Mouse (Mus musculus): Measurements from ENCODE around the gene Dlx6.

Dlx6 gene

GRCm38 (mm10) chr6:6875136-6875535 lies 12.0 kb downstream of the Dlx6 start:
- in situ Hi-C loops (cut with MboI, MseI): loop anchor here in 1 of 2 experiments (10.0 to 25.0 kb wide), 2 partner anchors 740 to 863 kb away; no protein-coding TSS in a partner anchor

DNA sequence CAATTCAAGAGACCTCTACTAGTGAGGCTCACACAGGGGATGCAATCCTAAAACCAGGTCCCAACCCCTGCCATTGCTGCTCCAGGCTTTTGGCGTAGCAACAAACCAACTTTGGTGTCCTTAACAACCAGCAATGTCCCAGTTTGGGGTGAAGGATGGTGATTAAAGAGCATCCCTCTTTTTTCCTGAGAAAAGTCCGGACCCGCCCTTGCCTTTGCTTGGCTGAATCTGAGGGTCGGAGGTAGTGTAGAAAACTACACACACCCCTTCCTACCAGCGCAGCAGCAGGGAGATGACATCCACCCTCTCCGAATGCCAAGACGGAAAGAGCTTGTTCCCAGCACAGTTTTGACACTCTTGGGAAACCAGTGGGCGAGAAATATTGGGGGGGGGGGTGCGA lies 12.5 kb downstream of the Dlx6 start:
- in situ Hi-C loops (cut with MboI, MseI): loop anchor here in 1 of 2 experiments (10.0 to 25.0 kb wide), 2 partner anchors 741 to 863 kb away; no protein-coding TSS in a partner anchor

DNA sequence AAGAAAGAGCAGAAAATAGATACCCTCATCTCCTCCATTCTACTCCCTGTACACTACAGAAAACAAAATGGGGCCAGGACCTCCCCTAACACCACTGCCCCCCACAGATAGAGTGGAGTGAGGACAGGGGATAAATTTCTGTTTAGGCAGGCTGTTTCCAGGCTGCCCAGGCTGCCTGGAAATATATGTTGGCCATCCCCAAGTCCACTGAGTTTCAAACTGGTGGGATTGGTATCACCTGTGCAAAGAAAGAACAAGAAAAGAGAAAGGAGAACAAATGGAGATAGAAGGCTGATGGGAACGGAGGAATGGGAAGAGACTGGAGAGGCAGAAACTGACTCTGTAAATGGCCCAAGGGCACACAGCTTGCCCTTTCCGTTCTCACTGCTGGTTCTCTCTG lies 13.1 kb downstream of the Dlx6 start:
- in situ Hi-C loops (cut with MboI, MseI): loop anchor here in 1 of 2 experiments (10.0 to 25.0 kb wide), 2 partner anchors 741 to 864 kb away; no protein-coding TSS in a partner anchor

- in situ Hi-C loops (cut with MboI, MseI): loop anchor here in 1 of 2 experiments (10.0 to 25.0 kb wide), 2 partner anchors 742 to 864 kb away; no protein-coding TSS in a partner anchor
Measured at GRCm38 (mm10) chr6:6876731-6877130, 13.6 kb downstream of the Dlx6 start.

DNA sequence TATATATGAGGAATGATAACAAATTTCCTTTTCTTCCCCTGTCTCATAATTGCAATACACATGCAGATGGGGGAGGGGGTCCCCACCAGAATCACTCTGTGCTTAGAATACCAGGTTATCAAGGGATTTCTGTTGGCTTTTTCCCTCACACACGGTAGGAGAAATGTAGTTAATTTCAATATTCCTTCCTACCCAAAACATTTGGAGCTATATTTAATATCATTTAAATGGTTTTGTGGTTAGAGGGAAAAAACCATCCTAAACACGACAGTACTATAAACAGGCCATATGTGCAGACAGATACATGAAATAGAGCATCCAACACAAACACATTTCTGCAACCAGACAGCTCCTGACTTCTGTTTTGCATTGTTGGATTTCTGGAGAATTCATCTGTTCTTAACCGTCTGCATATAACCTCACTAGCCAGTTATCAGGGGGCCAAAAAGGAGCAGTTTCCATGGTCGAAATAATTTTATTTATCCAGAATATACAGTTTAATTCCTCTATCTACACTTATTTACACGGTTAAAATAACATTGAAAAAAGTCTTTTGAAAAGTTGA lies 14.3 kb downstream of the Dlx6 start:
- in situ Hi-C loops (cut with MboI, MseI): loop anchor here in 1 of 2 experiments (10.0 to 25.0 kb wide), 2 partner anchors 743 to 865 kb away; no protein-coding TSS in a partner anchor

DNA sequence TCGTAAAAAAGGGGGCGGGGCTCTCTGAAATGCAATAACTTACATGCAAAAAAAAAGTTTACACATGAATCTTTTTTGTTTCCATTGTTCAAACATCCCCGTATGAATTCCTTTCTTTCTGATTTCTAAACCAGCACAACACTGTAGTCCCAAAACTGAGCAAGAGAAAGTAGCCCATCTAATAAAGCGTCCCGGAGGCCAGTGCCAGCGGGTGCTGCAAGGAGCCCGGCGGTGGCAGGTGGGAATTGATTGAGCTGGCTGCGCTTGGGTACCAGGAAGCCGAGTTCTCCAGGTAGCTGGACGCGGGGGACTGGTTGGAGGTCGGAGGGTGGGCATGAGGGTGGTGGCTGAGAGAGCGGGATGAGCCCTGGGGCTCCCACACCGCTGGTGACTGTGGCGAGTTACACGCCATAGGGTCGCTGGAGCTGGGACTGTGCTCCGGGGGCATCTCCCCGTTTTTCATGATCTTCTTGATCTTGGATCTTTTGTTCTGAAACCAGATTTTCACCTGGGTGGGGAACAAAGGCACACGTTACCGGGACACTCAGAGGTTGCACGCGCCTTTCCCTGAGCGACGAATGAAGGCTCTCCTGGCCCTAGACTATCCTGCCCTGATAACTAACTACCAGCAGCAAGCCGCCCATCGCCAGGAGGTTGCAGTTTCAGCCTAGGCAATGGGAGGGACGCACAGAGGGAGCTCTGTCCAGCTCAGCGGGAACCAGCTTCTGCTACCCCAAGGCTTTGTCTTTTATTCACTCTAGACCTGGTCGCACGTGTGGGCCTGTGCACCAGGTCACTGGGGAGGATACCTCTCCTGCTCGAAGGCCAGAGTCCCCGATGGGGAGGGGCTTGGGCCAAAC lies 15.1 kb downstream of the Dlx6 start:
- in situ Hi-C loops (cut with MboI, MseI): loop anchor here in 1 of 2 experiments (10.0 to 25.0 kb wide), 2 partner anchors 743 to 866 kb away; no protein-coding TSS in a partner anchor

DNA sequence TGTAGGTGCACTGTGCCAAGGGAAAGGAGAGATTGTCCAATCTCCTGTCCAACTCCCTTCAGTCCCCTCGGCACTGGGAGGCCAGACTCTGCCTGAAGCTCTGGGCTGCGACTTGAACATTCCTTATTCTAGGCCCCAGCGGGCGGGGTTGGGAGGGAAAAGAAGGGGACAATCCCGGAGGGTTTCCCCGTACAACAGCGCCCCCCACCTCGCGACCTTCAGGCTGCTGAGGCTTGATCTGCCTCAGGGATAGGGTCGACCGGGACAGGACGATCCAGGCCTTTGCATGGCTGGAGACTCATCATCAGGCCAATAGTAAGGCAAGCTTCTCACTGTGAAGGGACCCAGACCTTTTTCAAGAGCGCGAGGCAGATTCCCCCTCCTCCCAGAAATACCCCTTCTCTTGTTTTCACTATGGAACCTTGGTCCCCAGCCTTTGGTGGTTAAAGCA lies 15.7 kb downstream of the Dlx6 start:
- in situ Hi-C loops (cut with MboI, MseI): loop anchor here in 1 of 2 experiments (10.0 to 25.0 kb wide), 2 partner anchors 744 to 867 kb away; no protein-coding TSS in a partner anchor

GRCm38 (mm10) chr6:6879371-6880325 lies 16.5 kb downstream of the Dlx6 start:
- in situ Hi-C loops (cut with MboI, MseI): loop anchor here in 1 of 2 experiments (10.0 to 25.0 kb wide), 2 partner anchors 745 to 867 kb away; no protein-coding TSS in a partner anchor

GRCm38 (mm10) chr6:6880361-6881114 lies 17.4 kb downstream of the Dlx6 start:
- in situ Hi-C loops (cut with MboI, MseI): loop anchor here in 1 of 2 experiments (25.0 kb wide), 1 partner anchor 868 kb away; no protein-coding TSS in a partner anchor

- in situ Hi-C loops (cut with MboI, MseI): loop anchor here in 1 of 2 experiments (25.0 kb wide), 1 partner anchor 869 kb away; no protein-coding TSS in a partner anchor
Measured at GRCm38 (mm10) chr6:6881115-6881637, 18.0 kb downstream of the Dlx6 start.

DNA sequence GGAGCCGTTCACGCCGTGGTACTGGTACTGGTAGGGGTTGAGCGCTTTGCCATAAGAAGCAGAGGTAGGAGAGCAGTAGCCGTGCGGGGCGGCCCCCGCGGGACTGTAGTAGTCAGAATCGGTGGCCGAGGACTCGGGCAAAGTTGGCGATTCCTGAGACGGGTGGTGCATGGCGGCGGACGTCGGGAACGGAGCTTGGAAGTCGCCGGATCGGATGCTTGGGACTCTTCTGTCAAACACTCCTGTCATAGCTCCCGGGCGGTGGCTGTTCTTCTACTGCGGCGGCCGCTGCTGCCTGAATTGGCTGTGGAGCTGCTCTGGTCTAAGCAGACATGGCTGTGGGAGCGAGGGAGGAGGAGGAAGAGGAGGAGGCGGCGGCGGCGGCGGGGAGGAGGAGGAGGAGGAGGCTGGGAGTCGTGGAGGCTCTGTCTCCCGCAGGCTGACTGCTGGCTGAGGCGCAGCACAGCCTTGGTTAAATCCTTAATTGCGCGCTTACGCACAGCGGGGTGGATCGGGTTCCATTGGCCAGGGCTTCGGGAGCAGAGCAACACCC lies 18.6 kb downstream of the Dlx6 start, which contains the start of gene Dlx5:
Gene Dlx5, minus strand, starts transcription at position 448 of the 553 bp plus-strand sequence.
- in situ Hi-C loops (cut with MboI, MseI): loop anchor here in 1 of 2 experiments (25.0 kb wide), 1 partner anchor 869 kb away; no protein-coding TSS in a partner anchor

DNA sequence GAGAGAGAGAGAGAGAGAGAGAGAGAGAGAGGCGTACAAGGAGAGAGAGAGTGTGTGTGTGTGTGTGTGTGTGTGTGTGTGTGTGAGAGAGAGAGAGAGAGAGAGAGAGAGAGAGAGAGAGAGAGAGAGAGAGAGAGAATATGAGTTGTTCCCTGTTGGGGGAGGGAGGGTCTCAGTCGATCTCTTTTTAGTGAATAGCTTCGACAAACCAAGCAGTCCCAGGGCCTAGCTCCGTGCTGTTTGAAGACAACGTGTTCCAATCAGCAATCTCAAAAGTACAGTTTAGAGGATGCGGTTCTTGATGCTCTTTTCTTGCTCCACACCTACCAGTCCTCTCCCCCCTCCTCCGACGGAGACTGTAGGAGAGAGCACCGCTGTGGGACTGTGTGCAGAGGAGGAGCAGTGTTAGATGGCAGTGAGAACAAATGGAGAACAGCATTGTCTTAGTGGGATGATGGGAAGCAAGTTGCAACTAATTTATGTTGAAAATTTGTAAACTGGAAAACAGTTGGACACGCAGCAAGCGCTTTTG lies 19.2 kb downstream of the Dlx6 start:
- in situ Hi-C loops (cut with MboI, MseI): loop anchor here in 1 of 2 experiments (25.0 kb wide), 1 partner anchor 870 kb away; no protein-coding TSS in a partner anchor

DNA sequence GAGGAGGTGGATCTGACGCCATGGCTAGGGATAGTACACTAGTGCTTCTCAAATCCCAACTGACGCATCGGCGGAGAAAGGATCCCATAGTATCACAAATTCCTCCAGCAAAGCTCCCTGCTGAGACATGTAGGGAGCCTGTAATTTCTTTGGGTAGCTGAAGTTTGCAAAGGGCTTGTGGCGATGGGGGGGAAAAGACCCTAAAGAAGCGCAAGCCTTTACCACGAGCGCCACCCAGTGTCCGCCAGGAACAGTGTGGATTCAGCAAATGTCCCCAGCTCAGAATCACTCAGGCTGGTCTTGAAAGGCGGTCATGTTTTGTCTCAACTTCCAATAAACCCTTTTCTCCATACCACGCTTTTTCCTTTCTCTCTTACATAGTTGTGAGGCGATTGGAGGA lies 21.8 kb downstream of the Dlx6 start:
- in situ Hi-C loops (cut with MboI, MseI): loop anchor here in 1 of 2 experiments (25.0 kb wide), 1 partner anchor 873 kb away; no protein-coding TSS in a partner anchor

GRCm38 (mm10) chr6:6886225-6886624 lies 23.1 kb downstream of the Dlx6 start:
- in situ Hi-C loops (cut with MboI, MseI): loop anchor here in 1 of 2 experiments (25.0 kb wide), 1 partner anchor 874 kb away; no protein-coding TSS in a partner anchor

- in situ Hi-C loops (cut with MboI, MseI): loop anchor here (10.0 to 25.0 kb wide), 2 partner anchors 878 to 895 kb away; no protein-coding TSS in a partner anchor
Measured at GRCm38 (mm10) chr6:6890047-6890446, 26.9 kb downstream of the Dlx6 start.

GRCm38 (mm10) chr6:6909586-6909985 lies 46.5 kb downstream of the Dlx6 start:
- in situ Hi-C loops (cut with MboI, MseI): no loop called here

DNA sequence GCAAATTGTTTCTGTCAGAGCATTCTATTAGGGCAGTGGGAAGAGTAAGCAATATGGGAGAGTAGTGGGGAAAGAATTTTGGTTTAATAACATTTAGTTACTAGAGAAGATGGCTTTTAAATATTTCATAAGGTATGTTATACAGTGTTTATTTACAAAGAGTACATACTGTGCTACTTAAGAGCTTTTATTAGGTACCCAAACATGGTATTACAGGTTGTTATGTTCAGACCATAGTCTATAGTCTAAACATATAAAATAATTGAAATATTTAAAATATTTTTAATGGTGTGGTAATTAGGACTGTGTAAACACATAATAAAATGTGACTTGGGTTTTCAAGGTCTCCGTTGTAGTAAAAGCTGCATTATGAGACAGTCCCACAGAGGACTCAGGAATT lies 51.2 kb downstream of the Dlx6 start:
- in situ Hi-C loops (cut with MboI, MseI): no loop called here

- in situ Hi-C loops (cut with MboI, MseI): no loop called here
Measured at GRCm38 (mm10) chr6:6914849-6915525, 51.9 kb downstream of the Dlx6 start.
